In the genomic region with DNA sequence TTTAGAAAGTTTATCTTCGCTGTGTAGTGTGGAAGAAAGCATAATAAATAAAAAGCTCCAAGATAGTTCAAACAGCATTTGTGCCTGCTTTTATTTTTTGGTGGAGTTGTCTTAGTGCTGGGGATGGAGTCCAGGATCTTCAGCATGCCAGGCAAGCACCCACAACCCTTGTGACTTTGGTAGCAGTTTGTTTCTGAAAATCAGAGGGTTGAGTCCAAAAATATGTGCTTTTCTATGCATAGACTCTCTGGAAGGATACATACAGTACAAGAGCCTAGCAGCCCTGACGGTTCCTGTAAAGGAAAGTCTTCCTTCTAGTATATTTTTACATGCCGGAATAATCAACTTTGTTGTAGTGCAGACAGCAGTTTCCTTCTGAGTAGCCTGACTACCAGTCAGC, we compare ENCODE assay signal across 22 mouse cellular contexts. TPM values are rescaled to one million over a fixed set of nuclear protein-coding genes. Genes with fewer than 3 reads are reported as not detected.
"Had no signal": no experiment of that assay in that cellular context is flagged by ENCODE, and none has a peak within 500 bp of the region (broad histone marks: within the 10 kb centered on the region; RNA-seq: fewer than 3 reads in every experiment).

No protein-coding gene starts in this region.

- DNase-seq: cerebellum, adult 2 months; cerebellum, adult 8-10 months; cerebellum, adult 9-10 months; cerebellum, adult 9-11 months; cerebellum, postnatal 10 days; cerebellum, postnatal 14 days; cerebellum, postnatal 25 days; cerebellum, postnatal 36 days; embryo, embryonic 11 days; forebrain, postnatal 0 days; gastrocnemius, adult 2 months; gastrocnemius, postnatal 10 days; gastrocnemius, postnatal 14 days; gastrocnemius, postnatal 25 days; gastrocnemius, postnatal 36 days; heart, adult 18-20 months; heart, adult 2 months had no signal

- ATAC-seq: forebrain, embryonic 13.5 days; forebrain, embryonic 14.5 days; forebrain, embryonic 15.5 days; forebrain, embryonic 16.5 days; forebrain, postnatal 0 days had no signal

RNA-seq across cellular contexts. Expression of gene Rwdd2a, which starts 21.1 kb away (rescaled TPM):
- polyA plus RNA-seq: erythroblast, embryonic 14.5 days had no signal
